Mouse (Mus musculus) lung, postnatal 10 days (tissue): ENCODE data around the gene Tmem144.
A peak's percentile ranks its signal among the peaks of the same experiment; 100 is the strongest.

Source experiments
- DNase-seq: peaks from one replicate; pipeline ENCODE4 v3.0.0; 2021

Tmem144 gene

DNA sequence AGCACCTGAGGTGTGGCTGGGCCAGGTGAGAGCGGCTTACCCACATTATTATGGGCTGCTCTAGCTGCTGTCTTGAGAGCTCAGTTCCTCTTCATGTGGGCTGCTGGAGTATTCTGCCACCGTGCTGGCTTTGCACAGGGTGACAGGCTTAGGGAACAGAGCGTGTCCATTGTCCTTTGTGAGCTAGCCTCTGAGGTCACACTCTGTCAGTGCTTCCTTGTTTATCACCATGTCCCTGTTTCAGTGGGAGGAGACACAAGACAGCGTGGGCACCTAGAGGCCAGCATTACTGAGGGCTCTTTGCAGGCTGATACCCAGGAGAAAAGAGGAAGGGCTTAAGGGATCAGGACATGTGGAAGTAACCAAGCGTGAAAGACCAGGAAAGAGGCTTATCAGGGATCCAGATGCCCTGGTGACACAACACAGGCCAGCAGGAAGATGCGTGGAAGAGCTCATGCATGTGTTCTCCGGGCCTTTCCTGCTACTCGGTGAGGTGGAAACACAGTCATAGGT is at the start of gene Tmem144:
TSS of gene Tmem144 (minus strand) at position 120 of the 513 bp plus-strand sequence.
- DNase-seq: peak; percentile 30

DNA sequence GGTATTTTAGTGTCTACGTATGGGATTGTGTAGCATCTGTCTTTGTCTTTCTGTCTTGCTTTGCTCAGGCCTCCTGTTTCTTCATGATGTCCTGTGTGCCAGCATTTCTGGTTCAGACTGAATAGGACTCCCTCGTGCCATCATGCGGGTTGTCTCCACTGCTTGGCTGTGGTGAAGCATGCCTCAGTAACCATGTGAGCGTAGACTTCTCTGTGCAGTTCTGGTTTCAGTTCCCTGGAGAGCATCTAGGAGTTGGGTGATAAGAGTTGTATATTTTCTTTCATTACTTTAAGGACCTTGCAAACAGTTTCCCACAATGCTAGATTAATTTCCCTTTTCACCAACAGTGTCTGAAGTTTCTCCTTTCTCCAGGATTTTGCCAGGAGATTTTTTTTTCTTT is 49.2 kb upstream of the Tmem144 start:
- no peak for DNase-seq

- no peak for DNase-seq
Measured at GRCm38 (mm10) chr3:79901321-79901720, 48.7 kb upstream of the Tmem144 start.

DNA sequence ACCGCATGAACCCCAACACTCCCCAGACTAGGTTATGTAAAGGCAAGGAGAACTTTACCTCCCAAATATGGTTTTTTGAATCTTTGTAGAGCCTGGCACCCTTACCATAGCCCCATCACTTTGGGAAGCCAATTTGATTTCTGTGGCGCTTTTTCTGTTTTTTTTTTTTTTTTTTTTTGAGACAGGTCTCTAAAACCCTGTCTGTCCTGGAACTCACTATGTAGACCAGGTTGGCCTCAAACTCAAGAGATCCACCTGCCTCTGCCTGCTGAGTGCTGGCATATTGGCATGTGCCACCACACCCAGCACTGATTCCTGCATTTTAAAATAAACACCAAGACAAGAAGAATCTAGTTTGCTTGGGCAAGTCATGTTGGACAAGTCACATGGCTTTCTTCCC is 47.9 kb upstream of the Tmem144 start:
- DNase-seq: no peak

GRCm38 (mm10) chr3:79899906-79900305 is 47.3 kb upstream of the Tmem144 start:
- peak; percentile 14 for DNase-seq

GRCm38 (mm10) chr3:79898514-79898913 is 45.9 kb upstream of the Tmem144 start:
- no peak for DNase-seq

DNA sequence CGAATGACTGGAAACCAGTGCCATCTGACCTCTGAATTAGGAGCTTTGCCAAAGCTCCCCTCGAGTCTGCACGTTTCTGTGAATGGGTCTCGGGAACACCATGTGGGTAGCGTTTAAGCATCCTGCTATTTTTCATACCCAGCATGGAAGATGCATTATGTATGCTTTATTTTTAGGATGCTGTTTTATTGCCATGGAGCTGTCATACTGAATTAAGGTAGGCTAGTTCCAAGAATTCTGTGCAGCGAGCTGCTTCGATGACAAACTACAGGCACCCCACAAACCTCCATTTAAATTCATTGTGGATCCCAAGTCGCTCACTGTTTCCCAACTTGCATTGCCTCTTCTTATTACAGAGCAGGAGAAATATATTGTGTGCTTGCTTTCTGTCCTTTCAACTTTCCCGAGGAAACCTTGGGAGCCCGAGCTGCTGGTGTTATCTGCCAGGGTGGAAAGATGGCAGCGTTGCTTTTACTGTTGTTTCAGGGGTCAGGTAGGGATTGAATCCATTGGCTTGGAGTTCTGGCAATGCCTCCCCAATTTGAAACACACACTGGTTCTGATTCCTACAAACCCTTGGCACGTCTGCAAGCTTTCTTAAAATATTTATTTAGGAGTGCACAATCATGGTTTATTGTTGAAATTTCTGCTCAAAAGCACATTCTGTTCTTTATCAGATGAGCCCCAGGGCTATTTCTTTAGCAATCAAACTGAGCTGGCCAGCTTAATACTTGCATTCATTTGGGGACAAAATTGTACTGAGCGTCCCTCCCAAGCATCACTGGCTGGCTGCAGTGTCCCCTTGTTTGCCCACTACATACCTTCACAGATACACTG is 45.2 kb upstream of the Tmem144 start:
- peak; percentile 27 for DNase-seq

DNA sequence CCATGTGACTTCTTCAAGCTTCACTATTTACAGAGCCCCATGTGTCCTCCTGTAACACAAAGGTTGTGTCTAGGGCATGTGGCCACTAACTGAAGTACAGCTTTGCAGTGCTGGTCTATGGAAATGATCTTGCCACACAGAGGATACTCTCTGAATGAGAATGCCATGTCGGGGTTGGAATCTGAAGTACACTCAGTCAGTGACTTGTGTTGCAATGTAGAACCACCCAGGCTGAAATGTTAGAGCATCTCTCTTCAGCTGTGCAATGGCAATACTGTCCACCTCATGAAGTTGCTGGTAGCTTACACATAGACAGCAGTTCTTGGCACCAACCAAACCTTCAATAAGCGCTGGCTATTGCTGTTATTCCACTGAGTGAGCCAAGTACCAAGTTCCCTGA is 35.4 kb upstream of the Tmem144 start:
- no peak for DNase-seq

- no peak for DNase-seq
Measured at GRCm38 (mm10) chr3:79887161-79887855, 34.7 kb upstream of the Tmem144 start.

DNA sequence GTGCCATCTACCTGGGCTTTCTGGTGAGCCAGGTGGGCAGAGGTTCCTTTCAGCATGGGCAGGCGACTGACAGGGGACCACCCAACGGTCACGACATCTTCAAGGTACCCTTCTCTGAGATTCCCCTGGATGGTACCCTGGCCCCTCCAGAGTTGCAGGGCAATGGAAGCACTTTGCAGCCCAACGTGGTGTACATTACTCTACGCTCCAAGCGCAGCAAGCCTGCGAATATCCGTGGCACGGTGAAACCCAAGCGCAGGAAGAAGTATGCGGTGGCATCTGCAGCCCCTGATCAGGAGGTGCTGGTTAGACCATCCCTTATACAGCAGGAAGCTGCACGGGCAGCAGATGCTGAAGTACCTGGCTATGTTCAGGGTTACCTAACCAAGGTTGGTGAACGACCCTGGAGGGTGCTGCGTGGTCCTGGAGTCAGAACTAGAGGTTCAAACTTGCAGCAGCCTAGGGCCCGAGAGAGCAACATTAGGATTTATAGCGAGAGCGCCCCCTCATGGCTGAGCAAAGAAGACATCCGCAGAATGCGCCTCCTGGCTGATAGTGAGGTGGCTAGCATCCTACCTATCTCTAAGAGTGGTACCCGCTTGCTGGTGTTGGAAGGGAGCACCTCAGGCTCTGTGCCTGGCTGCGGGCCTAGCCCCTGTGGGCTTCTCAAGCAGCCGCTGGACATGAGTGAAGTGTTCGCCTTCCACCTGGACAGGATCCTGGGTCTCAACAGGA is 34.0 kb upstream of the Tmem144 start:
- peak; percentile 61 for DNase-seq

- peak; percentile 47 for DNase-seq
Measured at GRCm38 (mm10) chr3:79885686-79886356, 33.2 kb upstream of the Tmem144 start.

DNA sequence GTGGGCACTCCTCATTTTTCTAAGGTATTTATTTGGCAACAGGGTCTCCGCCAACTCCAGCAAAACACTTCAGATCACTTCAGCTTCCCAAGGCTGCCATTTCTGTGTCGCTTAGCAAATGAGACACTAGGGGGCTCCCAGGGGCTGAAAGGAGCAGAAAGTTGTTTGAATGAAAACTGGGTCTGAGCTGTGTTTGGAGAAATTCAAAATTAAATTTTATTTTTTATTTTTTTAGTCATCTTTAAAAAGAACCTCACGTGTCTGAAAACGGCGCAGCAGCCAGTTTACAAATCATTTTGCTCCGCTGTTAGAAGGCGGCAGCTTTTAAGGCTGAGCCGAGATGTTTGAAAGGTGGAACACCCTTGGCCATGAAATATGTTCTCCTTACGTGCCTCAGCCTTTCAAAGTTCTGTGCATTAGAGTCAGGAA is 32.2 kb upstream of the Tmem144 start:
- peak; percentile 85 for DNase-seq

- no peak for DNase-seq
Measured at GRCm38 (mm10) chr3:79884305-79884704, 31.7 kb upstream of the Tmem144 start, which contains the start of gene Fam198b. TSS of gene Fam198b (plus strand) at chr3:79884533.

GRCm38 (mm10) chr3:79883092-79883491 is 30.5 kb upstream of the Tmem144 start:
- peak; percentile 83 for DNase-seq

DNA sequence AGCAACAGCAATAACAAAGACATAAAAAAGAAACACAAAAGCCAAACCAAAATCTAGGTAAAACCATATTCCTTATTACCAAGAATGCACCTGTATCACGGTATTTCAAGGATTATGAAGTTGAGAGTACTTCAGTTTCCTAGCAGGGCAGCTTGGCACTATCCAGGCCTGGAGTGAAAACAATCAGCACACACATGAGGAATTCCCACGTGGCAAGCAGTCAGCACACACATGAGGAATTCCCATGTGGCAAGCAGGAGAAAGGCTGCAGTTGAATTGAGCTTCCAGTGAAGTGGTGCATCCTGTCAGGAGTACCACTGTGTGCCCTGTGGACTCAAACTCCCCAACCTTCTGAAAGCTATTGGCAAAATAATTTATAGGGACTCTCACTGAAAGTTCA is 29.1 kb upstream of the Tmem144 start:
- peak; percentile 7 for DNase-seq

GRCm38 (mm10) chr3:79879246-79879645 is 26.7 kb upstream of the Tmem144 start:
- DNase-seq: no peak

DNA sequence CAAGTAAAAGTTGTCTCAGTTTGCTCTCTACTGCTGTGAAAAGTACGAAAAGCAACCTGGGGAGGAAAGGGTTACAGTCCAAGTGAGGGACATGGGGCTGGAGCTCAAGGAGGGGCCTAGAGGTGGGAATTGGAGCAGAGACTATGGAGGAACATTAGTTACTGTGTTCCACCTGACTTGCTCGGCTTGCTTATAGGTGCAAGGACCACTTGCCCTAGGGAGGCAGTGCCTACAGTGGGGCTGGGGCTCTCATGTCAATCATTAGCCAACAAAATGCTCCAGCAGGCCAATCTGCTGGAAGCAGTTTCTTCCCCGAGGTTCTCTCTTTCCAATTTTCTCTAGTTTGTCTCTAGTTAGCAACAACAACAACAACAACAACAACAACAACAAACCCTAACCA is 25.8 kb upstream of the Tmem144 start:
- no peak for DNase-seq

GRCm38 (mm10) chr3:79875471-79875870 is 22.9 kb upstream of the Tmem144 start:
- DNase-seq: no peak

DNA sequence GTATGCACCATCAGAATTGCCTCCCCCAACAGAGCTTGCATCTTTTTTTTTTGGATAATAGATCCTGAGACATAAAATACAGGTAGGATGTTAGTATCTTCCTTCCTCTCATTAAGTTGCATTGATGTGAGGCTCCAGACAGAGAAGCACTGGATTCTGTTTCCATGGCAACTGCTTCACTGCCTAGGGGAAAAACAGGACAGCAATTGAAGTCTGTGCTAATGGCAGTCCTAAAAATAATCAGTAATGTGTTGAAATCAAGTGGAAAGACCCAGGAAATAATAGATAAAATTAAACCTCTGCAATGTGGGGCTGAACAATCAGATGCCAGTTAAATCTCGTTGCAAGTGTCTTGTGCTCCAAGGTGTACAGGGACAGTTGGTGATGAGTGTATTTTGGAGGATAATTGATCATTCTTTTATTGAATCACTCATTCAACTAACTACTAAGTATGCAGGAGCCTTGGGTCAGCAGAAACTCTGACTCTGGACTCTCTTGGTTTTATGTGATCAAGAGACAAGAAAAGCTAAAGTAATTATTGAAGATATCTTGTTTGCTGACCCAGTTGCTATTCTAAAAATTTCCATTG is 14.6 kb upstream of the Tmem144 start:
- DNase-seq: no peak

GRCm38 (mm10) chr3:79866526-79866925 is 14.0 kb upstream of the Tmem144 start:
- DNase-seq: no peak

GRCm38 (mm10) chr3:79866089-79866488 is 13.5 kb upstream of the Tmem144 start:
- no peak for DNase-seq

DNA sequence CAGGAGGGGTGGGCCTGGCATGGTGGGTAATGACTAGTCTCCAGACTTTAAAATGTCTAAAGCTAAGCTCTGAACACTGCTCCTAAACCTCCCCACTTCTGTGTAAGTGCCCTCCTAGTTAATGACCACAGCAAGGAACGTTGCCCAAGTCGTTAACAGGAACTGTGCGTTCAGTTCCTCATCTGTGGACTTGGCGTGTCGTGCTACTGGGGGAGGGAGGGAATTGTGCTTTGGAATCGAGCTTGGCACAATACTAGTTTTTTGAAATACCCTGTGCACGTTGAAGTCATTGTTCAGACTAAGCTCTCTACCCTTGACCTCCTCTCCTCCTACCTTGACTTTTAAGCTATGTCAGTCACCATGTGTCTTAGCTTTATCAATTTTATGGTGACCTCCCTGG is 12.3 kb upstream of the Tmem144 start:
- DNase-seq: no peak
